Mouse (Mus musculus): ENCODE measurements at regions not wholly inside any gene's neighbourhood (a gene's known extent, or its start where the extent isn't known, plus 50 kb on each side); places are given as distances from the start of the nearest gene placed in this dataset.
A peak's percentile ranks its signal among the peaks of the same experiment; 100 is the strongest.

DNA sequence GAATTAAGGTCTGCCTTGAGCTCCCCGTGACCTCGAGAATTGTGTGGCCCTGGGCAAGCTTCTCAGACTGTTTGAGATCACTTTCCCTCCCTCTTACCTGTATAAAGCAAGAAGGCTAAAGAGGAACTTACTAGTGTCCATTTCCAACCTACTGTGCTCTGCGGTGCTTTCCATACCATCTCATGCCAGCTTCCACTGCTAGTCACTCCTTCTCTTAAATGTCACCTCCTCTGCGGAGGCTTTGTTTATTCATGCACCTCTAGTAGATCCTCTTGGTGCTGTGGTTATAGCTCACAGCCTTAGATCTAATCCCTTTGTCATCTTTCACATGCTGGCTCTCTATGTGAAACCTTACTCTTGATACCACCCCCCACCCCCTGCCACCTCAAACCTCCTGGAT is 2310.3 kb upstream of the Lrrc6 start:
- intact Hi-C loops (cut with DNase I), result no loop called here
- no peak for DNase-seq

DNA sequence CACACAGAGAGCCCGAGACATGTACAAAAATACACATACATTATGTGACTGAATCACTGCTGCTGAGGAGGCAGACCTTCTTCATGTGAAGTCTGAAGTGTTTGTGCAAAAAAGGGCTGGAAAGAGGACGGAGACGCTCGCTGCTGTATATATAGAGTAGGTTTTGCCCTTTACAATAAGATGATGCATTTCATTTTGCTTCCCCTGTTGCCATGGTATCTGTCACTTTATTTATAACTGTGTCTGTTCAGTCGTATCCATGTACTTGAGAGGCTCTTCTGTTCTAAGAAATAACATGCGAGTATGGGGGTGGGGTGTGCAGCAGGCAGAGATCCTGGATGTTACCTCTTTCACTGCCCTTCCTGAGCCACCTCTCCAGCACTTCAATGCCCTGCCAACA is 2309.9 kb upstream of the Lrrc6 start:
- intact Hi-C loops (cut with DNase I), result no loop called here
- DNase-seq, result no peak

DNA sequence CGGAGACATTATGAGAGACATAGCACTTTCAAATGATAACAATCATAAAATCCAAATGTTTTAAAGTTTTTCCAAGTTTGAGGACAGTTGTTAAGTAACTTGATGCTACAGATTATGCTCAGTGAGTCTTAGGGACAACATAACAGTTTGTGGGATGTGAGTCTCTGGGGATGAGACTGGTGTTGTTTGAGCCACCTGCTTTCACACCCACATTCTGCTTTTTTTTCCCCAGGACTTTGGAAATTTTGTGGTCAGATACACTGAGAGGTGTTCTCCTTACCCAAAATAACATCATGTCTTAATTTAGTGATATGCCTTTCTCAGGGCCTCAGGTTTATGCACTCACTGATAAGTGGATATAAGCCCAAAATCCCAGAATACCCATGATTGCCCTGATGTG is 2307.5 kb upstream of the Lrrc6 start:
- intact Hi-C loops (cut with DNase I), result no loop called here
- no peak for DNase-seq

DNA sequence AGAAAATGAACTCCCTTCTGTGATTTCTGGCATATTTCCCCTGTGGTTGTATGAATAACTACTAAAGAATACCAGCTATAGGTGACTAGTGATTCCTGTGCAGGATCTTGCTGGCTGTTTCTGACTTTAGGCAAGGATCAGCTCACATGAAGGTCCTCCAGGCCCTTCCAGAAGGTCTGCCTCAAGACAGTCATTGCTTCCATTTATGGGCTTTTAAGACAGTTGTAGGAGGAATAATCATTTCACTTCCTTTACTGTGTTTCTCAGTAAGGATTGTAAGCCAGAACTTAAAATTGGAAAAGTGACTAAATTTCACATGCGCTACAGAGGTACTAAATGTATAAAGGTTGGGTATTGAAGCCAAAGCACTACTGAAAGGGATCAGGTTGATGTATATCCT is 2303.5 kb upstream of the Lrrc6 start:
- intact Hi-C loops (cut with DNase I), result no loop called here

DNA sequence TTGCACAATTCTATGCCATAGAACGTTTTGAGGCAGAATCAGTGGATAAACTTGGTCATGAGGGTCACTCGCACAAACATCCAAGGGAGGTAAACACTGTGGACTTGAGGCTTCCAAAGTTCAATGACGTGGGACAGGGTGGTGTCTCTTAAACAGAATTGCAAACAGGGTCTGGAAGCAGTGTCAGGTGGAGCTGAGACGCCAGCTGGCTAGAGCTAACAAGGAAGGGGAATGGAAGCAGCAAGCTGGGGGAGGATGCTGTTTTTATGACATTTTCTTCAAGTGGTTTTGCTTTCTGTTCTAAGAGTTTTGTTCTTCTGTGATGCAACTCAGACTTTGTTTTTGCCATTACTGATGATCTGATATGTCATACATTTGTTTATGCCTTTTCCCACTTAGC is 2301.1 kb upstream of the Lrrc6 start:
- no peak for DNase-seq
- intact Hi-C loops (cut with DNase I), result no loop called here

More for the DNA sequence above, 2303.5 kb upstream of the Lrrc6 start:
- DNase-seq, result no peak

DNA sequence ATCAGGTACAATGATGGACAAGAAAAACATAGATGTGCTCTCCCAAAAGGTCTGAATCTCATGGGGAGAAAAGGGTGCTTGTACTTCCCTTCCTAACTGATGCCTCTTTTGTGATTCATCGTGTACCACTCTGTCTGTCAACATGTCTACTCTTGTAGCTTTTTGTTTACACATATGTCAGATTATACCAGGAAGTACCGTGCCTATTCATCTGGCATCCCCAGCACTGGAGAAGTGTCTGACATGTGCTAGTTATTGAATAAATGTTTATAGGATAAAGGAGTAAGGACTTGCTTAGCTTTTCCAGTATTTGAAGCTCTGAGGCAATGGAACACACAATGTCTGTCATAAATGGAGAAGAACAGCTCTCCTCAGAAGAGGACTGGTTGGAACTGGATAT is 2296.7 kb upstream of the Lrrc6 start:
- intact Hi-C loops (cut with DNase I), result no loop called here
- no peak for DNase-seq

DNA sequence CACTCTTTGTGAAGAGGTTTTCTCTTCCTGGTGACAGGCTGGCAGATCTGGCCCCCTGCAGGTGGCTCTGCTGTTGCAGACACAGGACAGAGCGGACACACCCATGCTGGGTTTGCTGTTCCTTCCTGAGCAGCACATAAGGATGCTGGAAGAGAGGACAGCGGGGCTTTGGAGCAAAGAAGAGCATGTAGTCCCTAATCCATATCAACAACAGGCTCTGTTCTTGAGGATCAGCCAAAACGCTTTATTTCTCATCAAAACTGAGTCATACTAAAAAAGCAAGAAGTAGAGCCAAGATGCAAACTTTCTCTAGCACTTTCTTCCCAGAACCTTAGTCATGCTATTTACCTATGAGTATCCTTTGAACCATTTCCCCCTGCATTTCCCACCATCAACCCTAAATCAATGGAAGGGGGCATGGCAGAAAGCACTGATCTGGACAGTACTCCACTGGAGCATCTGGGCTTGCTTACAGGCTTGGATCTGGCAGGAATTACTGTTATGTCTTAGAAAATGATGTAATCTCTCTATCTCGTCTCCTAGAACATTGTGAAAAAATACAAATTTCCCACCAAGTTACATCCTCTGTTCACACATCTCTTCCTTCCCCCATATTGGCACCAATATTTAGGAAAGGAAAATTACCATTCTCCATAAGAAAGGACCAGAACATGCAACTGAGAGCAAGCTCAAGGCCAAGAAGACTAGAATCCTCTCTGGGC is 2294.7 kb upstream of the Lrrc6 start:
- peak; percentile 4 to 14 for DNase-seq

DNA sequence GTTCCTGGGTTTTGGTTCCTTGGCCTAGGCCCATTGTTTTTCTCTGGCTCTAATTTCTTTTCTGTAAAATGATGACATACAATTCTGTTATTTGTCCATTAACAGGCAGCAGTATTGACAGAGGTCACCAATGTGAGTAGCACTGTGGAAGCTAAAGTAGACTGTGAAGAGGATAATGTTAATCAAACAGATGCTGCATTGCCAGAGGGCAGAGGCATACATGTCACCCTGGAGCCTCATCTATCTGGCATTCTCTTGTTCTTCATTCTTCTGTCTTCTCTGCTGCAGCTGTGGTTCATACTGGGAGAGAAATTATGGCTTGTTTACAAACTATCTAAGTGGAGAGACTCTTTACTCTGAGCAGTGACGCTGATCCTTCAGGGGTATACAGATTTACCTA is 2259.2 kb upstream of the Lrrc6 start:
- intact Hi-C loops (cut with DNase I), result no loop called here
- DNase-seq, result no peak

More for the DNA sequence above, 2294.7 kb upstream of the Lrrc6 start:
- intact Hi-C loops (cut with DNase I), result no loop called here

DNA sequence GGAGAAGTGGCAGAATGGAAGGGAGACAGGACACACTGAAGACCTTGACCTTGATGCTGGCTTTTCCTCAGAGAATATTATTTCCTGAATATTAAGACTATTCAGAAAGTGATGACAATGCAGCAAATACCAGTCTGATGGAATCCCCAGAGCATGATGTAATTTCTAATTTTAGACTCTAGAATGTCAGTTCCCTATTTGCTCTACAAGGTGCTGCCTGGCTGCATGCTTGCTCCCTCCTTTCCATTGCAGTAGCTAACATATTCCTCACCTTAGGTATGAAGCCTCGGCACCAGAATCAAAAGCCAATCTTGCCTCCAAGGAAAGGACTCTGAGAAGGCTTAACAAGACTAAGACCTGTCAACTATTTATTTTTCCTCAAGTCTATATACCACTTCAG is 2254.5 kb upstream of the Lrrc6 start:
- DNase-seq, result peak; percentile 4
- intact Hi-C loops (cut with DNase I), result no loop called here

DNA sequence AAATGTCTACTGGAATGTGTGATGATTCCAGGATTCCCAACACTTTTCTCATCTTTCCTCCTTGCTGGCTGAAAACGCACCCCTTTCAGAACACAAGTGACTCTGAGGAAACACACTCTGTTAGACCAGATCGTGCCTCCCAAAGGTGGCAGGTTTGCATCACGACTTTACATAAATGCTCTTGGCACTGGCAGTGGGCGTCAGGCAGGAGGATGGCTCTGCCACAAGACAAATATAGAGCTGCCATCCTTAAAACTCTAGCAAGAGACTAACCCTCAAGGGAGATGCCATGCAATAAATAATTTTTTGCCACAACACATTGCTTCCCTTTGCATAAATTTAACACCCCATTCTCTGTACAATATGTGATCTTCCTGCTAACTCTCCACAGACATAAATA is 2254.1 kb upstream of the Lrrc6 start:
- intact Hi-C loops (cut with DNase I), result no loop called here
- DNase-seq, result peak; percentile 1 to 2

DNA sequence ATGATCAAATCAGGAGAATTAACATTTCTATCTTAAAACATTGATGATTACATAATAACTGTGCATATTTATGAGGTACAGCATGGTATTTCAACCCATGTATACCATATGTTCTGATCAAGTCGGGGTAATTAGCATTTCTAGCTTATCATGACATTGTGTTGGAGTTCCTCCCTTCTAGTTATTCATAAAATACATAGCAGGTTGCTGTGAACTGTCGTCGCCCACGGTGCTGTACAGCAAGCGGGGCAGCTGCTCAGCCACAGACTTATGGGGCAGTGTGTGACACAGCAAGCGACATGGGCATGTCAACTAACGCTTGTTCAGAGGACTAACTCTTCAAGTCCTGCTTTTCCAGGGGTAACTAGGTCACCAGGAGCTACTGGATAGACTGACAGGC is 2238.6 kb upstream of the Lrrc6 start:
- intact Hi-C loops (cut with DNase I), result no loop called here
- DNase-seq, result no peak

DNA sequence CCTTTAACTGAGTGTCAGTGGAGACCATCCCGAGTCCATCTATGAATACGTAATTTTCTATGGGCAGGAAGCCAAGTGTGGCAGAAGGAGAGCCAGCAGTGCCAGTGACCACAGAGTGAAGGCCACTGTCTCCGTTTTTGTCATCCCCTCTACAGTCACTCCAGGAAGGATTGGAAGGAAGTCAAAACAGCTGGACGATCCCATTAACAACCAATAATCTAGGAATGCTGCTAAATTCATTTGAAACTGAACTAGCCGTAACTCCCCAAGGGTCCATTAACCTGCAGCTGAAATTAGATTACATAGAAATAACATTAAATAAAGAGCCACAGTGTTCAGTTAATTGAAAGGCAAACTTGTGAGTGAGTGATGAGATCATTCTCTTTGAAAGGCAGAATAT is 2220.5 kb upstream of the Lrrc6 start:
- intact Hi-C loops (cut with DNase I), result no loop called here
- no peak for DNase-seq

DNA sequence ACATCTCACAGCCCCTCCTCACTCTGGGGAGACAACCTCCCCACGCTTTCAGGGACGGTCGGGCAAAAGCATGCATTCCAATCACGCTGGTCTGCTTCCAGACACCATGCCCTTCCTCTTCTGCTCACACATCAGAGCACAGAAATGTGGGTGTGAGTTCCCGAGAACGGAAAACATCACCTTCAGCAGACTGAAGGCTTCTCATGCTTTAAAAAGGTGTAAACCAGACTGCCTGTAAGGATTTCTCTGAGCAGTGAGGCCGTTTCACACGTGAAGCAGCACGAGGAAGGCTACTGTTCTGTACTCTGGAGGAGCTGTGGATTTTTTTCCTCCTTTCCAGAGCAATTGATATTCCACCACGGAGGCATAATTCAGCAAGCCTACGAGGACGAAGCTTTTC is 2218.8 kb upstream of the Lrrc6 start:
- DNase-seq, result no peak
- intact Hi-C loops (cut with DNase I), result no loop called here

DNA sequence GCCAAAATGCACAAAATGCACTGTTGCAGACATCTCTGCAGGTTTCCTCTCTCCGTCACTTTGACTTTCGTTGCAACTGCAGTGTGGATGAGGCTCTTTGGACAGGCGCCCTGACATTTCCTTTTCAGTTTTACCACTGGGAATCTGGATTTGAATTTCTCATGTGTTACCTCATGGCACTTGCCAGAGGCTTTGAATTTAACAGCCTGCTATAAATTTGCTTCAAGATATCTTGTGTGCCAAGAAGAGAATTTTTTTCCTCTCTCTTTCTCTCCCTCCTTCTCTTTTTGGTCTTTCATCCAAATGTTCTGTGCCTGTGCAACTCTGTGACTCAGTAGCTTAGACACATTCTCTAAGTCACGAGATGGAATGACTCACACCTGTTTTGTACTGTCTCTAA is 2213.6 kb upstream of the Lrrc6 start:
- intact Hi-C loops (cut with DNase I), result no loop called here
- DNase-seq, result no peak

DNA sequence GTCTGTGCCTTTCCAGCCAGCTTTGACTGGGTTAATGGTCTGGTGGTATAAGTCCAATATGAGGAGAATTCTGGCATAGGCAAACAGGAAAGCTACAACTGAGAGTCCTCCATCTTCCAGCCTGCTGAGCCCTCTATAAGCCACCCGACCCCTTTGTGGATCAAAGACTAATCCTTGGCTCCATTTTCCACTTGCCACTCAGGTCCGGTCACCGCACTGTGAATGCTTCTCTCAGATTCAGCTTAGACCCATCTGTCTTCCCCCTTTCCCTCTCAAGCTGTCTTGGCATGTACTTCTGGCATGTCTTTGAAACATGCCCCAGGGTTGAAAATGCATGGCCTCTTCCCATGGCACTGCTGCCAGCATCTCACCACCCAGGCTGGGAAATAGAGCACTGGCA is 2206.6 kb upstream of the Lrrc6 start:
- DNase-seq, result no peak
- intact Hi-C loops (cut with DNase I), result no loop called here

DNA sequence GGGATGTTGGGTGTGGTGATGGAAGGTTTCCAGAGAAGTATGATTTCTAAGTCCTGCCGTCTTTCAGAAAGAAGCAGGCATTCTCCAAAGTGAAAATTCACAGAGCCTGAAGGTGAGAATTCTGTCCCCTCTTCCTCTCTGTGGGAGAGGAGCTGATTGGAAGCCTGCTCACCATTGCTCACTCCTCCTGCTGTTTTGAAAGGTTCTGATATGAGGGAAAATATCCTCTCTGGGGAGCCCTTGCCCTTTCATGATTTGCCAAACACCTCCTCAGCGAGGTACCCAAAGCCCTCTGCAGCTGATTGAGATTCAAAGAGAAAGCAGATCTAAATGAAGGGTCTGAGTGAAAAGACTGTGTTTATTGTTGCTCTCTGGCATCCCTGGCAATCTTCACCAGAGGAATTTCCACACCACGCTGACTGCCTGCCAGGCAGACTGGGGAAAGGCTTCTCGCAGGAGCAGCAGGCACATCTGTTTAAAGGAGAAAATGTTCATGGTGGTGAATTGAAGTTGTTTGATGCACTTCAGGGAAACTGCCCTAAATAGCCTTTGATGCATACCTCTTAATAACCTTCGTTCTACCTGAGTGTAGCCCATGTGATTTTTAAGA is 2194.4 kb upstream of the Lrrc6 start:
- intact Hi-C loops (cut with DNase I), result no loop called here
- DNase-seq, result no peak

DNA sequence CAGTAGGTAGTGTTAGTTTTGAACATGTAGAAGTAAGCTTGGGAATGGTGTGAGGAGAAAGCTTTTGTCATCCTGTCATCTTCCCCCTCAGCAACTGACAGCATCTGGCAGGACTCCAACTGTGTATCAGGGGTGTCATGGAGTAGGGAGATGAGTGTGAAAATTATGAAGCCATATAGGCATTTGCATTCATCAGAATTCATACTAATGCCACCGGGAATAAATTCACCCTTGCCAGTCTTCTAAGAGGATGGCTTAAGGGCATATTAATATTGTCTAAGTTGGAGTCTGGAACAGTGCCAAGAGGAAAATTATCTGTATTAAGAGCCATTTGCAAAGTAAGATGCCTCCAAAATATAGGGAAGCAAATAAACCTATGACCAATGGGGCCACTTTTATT is 2166.8 kb upstream of the Lrrc6 start:
- intact Hi-C loops (cut with DNase I), result no loop called here
- DNase-seq, result no peak

DNA sequence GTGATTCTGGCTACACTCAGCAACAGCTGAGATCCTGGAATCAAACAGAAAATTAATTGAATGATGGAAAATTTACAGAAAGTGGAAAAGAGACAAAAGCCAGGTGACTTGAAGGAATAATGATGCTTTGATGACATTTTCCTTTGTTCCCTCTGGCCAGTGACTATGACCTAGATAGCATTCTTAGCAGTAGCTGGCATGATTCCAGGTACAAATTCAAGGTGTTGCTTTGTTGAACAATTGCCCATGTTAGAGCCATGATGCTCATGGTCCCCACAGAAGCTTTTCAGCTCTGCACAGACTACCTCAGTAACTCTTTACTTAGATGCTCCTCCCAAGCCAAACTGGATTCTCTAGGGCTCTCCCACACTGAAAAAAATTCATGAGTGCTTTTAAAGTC is 2164.6 kb upstream of the Lrrc6 start:
- intact Hi-C loops (cut with DNase I), result no loop called here
- no peak for DNase-seq

DNA sequence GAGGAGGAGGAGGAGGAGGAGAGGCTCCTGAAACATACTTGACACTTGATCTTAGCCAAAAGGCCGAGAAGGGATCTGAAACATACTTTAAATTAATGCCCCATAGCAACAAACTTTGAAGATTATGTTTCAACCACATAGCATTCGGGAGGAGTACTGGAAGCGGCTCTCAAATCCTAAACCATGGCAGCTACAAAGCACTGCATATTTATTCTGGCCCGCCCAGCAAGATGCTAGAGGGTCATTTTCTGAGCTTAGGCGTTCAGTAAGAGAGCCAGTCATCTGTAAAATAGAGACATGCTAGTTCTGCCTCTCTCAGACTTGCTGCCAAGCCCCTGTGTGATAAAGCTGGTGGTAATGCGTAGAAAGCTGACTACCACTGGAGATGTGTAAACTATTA is 2156.0 kb upstream of the Lrrc6 start:
- peak in 1 of 2 experiments; percentile 2 for DNase-seq
- intact Hi-C loops (cut with DNase I), result no loop called here

DNA sequence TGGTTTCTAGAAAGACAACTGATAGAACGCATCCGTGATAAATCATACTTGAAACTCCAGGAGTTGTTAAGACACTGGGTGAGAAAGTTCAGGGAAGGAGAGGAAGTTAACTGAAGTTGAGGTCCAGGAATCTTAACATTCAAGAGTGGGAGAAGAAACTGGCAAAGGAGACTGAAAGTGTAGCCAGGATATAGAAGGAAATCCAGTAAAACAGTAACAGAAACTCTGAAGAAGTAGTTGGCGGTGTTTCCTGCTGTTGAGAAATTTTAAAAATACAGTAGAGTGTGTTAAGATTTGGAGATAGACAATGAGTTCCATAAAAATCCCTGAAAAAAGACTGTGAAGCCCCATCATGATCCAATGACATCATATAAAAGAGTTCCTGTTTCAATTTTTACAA is 2154.3 kb upstream of the Lrrc6 start:
- DNase-seq, result no peak
- intact Hi-C loops (cut with DNase I), result no loop called here

DNA sequence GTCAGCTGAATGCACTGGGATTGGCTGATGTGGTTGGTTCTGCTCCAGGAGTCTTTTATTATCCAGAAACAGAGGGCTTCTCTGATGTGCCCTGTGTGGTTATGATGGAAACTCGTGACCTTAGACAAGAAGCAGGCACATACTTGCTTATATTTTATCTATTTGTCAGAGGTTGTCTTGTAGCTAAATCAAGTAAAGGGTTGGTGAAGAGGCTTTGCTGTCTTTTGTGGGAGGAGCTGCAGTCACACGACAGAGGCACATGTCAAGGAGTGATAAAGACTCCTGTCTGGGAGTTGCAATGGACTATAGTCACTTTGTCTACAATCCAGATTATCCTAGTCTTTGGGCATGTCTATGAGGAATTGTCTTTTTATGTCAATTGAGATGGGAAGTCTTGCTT is 2149.9 kb upstream of the Lrrc6 start:
- DNase-seq, result no peak
- intact Hi-C loops (cut with DNase I), result no loop called here

DNA sequence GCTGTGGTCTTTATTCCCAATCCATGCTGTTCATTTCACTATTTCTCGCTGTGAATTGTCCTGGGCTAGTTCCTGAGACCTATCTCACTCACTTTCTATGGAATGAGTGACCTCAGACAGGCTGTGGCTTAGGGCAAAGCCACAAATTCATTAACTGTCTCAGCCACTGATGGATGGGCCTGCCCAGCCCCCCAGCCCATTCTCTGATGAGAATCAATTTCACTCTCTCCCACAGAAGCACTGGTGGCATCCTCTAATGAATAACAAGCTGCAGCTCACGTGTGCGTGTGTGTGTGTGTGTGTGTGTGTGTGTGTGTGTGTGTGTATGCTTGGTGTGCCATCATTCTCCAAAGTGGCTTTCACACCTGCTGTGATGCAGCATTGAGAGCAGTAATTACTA is 2149.3 kb upstream of the Lrrc6 start:
- intact Hi-C loops (cut with DNase I), result no loop called here
- DNase-seq, result no peak

DNA sequence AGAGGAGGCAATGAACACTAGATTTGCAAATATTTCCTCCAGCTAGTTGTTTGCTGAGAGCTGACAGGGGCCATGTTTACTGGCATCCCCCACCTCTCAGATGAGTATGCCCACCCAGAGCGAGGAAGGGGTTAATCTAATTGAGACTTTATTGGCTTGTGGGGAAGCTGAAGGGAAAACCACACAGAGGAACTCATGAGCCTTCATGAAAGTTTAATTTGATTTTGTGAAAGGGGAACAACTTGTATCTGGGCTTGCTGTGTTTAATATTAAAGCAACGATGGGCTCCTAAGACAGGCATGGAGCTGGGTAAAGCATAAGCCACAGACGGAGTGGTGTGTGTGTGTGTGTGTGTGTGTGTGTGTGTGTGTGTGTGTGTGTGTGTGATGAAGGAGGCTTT is 2146.2 kb upstream of the Lrrc6 start:
- no peak for DNase-seq
- intact Hi-C loops (cut with DNase I), result no loop called here
